Mouse (Mus musculus): ENCODE data around the gene Aes. TPM values are rescaled to one million over a fixed set of nuclear protein-coding genes. Genes with fewer than 3 reads are reported as not detected.

The Aes gene
- total RNA-seq, 2 experiments from 2014 or later: 900 to 948 TPM

DNA sequence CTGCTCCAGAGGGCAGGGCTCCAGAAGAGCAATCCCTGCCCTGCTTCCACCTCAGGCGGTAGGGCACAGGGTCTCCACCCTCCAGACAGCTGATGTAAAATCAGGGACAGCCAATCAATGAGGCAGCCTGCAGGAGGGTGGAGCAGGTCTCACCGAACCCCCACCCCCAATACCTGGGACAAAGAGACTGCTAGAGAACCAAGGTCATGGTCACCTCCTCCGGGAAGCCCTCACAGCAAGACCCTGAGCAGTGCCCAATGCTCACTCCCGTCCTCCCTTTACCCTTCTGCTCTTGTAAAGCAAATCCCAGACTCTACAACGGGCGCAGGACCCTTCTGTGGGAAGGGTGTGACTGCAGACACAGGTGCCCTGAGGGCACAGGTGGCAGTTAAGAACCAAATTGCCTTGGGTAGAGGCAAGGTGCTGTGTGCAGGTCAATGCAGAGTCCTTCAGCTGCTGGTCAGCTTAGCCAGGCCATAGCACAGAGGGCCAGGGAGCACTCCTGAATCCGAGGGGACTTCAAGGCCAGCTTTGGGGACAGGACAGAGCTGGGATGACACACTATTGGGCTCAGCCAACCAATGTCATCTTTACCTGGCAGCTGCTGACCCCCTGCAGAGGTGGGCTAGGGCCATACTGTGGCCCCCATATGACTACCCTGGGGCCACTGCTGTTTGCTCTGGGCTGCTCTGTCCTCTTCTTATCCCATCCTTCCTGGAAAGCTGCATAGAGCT is 16.4 kb upstream of the Aes start:
- no peak for DNase-seq
- intact Hi-C loops (cut with DNase I): loop anchor here (10.0 kb wide), 1 partner anchor 158 kb away; the partner anchor contains the start of genes Dohh, Gm48551 and Gm48552

DNA sequence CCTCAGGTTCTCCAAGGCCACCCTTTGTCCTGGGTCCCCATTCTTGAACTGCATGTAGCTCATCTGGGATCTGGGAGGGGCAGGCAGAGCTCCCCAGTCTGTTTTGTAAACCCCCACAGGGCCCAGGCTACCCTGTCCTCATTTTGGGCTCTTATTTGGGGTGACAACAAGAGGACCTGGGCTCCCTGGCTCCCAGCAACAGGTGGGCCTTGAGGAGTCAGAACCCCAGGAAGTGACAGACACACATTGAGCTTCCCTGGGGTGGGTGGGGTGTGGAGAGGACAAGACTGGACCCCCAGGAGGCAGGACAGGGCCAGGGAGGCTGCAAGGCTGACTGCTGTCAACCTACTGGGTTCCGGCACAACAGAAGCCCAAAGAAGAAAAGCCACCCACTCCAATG is 15.7 kb upstream of the Aes start:
- intact Hi-C loops (cut with DNase I): loop anchor here (10.0 kb wide), 1 partner anchor 159 kb away; the partner anchor contains the start of genes Dohh, Gm48551 and Gm48552

DNA sequence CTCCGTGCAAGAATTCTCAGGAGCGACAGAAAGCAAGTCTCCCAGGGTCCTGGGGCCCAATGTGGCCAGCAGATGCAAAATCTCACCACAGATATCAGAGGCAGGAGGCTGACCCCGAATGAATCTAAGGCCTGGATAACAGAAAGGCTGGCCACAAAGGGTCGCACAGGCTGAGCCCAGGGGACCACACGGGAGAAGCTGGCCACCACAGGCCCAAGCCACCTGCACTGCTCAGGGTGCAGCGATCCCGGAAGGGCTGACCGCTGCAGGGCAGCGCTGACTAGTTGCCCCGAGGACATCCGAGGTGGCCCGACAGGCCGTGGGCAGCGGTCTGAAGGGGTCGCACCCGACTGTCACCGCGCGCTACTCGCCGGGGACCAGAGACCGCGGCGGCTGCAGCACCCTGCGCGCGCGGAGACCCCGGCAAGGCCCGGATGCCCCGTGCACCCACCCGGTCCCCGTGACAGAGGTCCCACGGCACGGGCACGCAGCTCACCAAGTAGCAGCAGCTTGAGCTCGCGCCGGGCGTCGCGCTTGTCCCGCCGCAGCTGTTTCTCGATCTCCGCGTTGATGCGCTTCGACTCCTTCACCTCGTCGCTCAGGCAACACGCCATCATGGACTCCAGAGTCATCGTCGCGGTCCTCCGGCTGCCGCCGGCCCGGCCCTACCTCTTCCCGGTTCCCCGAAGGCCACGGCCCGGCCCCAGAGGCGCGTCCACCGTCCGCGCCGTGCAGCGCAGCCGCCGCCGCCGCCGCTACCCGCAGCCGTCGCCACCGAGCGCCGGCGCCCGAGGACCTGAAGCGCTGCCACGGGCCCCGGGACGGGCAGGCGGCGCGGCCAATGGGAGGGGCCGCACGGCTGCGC is 14.8 kb upstream of the Aes start:
- no peak for DNase-seq
- intact Hi-C loops (cut with DNase I): loop anchor here (10.0 kb wide), 1 partner anchor 160 kb away; the partner anchor contains the start of genes Dohh, Gm48551 and Gm48552

More for the DNA sequence above, 15.7 kb upstream of the Aes start:
- DNase-seq: no peak

DNA sequence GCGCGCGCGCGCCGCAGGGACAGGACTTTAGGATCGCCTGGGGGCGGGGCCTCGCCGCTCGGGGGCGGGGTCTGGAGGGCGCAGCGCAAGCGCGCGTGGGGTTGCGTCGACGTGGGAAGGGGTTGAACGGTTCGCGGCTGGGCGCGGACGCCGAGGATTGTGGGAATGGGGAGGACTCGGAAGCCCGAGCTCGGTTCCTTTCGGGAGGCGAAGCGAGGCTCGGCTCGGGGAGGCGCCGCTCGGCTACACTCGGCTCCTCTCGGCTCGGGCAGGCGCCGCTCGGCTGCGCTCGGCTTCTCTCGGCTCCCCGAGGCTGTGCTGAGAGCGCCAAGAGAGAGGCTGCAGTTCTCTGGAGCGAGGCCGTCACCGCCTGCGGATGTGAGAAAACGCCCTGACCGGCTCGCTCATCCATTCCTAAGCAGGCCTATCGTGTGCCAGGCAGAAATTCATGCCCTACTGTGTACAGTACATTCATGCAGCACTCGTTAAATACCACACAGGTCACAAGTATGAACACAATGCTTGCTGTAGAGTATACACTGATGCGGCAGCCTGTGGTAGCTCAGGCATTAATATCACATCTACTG is 14.0 kb upstream of the Aes start, which contains the start of gene Gna11:
Gene Gna11, minus strand, starts transcription at position 30 of the 587 bp plus-strand sequence.
- intact Hi-C loops (cut with DNase I): loop anchor here (10.0 kb wide), 1 partner anchor 160 kb away; the partner anchor contains the start of genes Dohh, Gm48551 and Gm48552

DNA sequence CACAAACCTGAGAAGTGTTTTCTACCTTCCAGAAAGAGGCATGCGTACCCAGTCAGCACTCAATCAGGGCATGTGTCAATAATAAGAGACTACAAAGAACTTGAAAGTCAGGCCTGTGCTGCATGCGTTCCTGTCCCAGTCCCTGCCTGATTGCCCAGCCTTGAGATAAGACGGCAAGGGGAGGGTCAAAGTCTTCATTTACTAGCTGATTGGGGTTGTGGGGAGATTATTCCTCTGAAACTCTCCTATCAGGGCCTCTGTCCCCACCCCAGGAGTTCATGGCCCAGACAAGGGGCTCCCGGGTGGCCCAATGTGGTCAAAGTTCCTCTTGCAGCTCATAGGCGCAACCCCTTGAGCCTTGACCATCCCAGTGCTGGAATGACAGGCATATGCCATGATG is 13.0 kb upstream of the Aes start:
- intact Hi-C loops (cut with DNase I): loop anchor here (10.0 kb wide), 1 partner anchor 162 kb away; the partner anchor contains the start of genes Dohh, Gm48551 and Gm48552

More for the DNA sequence above, 14.0 kb upstream of the Aes start, which contains the start of gene Gna11:
- DNase-seq: peak; percentile 100

DNA sequence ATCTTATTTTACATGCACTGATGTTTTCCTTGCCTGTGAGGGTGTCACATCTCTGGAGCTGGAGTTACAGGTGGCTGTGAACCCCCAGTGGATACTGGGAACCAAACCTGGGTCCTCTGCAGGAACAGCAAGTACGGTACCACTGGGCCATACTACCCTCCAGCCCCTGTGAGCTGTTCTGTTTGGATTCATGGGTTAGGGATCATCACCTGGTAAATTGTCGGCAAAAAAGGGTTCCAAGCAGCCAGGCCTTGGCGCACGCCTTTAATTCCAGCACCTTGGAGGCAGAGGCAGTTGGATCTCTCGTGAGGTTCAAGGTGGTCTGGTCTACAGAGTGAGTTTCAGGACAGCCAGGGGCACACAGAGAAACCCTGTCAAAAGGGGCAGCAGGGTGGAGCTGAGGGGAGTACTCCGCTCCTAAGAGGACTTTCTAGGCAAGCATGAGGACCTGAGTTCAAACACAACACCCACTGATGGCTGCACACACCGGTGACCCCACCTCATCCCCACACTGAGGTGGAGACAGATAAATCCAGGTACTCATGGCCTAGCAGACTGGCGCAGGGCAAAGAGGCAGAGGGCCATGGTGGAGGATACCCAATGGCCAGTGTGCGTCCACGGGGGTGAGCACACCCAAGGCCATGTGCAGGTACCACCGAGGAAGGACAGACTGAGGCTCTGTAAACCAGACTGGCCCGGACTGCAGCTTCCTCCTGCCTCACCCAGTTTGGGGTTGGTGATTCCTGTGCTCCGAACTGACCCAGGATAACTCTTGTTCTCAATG is 12.3 kb upstream of the Aes start:
- no peak for DNase-seq
- intact Hi-C loops (cut with DNase I): loop anchor here (10.0 kb wide), 1 partner anchor 162 kb away; the partner anchor contains the start of genes Dohh, Gm48551 and Gm48552

More for the DNA sequence above, 13.0 kb upstream of the Aes start:
- DNase-seq: no peak

DNA sequence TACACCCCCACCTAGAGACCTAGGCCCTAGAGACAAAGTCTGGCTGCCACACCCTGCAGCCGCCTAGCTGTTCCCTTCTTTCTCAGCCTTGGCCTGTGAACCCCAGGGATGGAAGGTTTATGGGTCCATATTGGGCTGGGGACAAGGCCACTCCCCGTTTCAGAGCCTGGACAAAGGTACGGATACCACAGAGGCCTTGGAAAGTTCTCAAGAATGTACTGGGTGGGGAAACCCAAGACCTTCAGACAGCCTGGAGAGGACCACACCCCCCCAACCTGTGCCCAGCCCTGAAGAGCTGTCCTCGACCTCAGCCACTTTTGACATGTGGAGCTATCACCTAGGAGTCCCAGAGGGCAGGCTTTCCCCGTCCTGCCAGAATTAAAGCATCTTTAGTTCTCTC is 10.3 kb upstream of the Aes start:
- no peak for DNase-seq
- intact Hi-C loops (cut with DNase I): loop anchor here (10.0 kb wide), 1 partner anchor 164 kb away; the partner anchor contains the start of genes Dohh, Gm48551 and Gm48552

DNA sequence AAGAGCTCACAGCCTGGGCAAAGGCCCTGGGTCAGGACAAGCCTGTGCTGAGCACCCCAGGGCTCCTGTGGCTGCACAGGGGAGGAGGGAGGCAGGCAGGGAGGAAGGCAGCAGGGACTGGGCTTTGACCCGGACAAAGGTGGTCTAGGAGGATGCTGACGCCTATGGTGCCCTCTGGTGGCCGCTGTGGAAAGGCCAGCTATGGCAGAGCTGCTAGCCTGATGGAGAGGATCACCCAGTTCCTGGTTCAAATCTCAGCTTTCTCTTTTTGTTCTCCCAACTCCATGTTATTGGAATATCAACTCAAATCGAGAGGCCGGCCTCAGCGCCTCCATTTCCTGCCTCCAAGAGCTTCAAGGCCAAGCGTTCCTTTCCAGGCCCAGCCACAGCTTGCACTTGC is 9.0 kb upstream of the Aes start:
- DNase-seq: peak; percentile 73 to 81

DNA sequence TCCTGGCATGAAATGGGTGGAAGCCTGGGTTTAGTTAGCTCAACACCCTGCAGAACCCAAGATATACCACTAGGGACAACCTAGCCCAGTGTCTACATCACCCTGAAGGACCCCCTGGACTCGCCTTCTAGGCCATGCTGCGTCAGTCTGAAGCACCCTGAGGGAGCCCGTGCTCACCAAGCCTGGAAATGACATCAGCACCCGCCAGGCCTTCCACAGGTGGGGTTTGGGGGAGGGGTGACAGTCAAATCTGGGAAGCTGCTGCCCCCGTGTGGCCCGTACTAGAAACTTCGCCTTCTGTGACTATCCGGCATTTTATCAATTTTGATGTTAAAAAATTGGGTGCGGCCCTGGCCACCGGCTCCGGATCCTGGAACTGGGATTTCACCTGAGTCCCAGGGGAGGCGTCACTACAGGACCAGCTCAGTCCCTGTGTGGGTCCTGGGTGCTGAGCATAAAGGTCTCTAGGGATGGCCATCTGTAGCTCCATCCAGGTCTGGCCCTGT is 7.6 kb upstream of the Aes start:
- intact Hi-C loops (cut with DNase I): loop anchor here (2.0 to 10.0 kb wide), 2 partner anchors 49 to 53 kb away; partner anchors contain the start of genes BC025920 and Tle6
- DNase-seq: peak; percentile 83 to 87

More for the DNA sequence above, 9.0 kb upstream of the Aes start:
- intact Hi-C loops (cut with DNase I): loop anchor here (2.0 to 10.0 kb wide), 2 partner anchors 47 to 55 kb away; partner anchors contain the start of genes BC025920 and Tle6

DNA sequence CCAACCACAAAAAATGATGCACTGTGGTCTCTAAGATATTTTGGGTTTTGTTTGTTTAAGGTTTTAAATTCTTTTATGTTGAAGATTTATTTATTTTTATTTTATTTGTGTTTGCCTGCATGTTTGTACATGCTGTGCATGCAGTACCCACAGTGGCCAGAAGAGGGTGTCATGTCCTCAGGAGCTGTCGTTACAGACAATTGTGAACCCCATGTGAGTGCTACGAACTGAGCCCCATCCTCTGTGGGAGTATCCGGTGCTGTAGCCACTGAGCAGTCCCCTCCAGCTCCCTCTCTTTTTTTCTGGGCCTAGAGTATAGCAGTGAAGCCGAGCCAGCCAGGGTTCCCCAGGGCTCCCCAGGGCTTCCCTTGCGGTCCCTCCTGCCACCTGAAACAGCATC is 6.1 kb upstream of the Aes start:
- no peak for DNase-seq
- intact Hi-C loops (cut with DNase I): loop anchor here (10.0 kb wide), 1 partner anchor 52 kb away; the partner anchor contains the start of genes BC025920 and Tle6

DNA sequence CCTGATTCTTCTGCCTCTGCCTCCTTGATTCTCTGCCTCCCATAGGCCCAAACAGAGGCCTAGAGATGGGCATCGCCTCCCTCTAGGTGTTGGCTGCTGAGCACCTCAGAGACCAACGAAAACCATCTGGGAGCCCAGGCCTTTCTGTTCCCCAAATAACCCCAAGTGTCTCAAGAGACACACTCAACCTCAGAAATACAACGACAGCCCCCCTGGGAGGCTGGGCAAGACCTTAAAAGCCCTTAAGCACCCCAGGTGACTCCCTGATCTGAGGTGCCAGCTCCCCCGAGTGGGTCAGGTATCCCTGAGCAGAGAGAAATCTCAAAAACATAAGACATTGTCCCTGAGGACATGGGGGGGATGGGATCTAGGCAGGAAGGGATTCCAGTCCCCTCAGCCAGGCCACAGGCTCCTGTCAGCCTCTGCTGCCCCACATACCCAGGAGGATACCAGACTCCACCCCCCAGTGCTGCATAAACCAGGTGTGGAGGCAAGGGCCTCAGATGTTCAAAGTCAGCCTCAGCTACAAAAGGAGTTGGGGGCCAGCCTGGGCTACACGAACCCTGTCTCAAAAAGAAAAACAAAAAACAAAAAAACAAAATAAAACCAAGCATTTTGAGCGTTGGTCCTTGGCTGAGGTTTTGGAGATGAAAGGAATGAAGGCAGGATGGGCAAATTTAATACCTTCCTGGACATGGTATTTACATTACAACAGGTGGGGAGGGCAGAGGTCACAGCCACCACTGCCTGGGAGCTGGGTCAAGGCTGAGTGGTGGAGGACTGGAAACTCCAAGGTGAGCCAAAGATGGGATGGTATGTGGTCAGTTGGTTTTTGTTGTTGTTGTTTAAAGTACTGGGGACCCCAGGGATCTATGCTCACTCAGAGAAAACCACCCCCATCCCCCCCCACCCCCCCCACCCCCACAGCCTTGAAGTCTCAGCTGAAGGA is 5.2 kb upstream of the Aes start:
- no peak for DNase-seq
- intact Hi-C loops (cut with DNase I): loop anchor here (10.0 kb wide), 1 partner anchor 51 kb away; the partner anchor contains the start of genes BC025920 and Tle6

DNA sequence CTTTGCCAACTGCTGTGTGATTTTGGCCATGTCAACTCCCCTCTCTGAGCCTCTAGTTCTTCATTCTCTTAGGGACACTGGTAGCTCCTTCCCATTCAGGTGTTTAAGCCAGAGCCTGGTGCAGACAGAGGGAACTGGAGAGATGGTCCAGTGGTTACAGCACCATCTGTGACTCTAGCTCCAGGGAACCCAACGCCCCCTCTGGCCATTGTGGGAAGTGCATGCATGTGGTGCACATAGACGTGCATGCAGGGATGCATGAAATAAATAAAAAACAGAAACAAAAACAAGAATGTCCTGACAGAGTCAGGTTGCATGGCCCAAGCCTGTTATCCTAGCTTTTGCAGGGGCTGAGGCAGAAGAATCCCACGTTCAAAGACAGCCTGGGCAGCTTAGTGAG is 3.0 kb upstream of the Aes start:
- DNase-seq: no peak
- intact Hi-C loops (cut with DNase I): loop anchor here (10.0 kb wide), 1 partner anchor 49 kb away; the partner anchor contains the start of genes BC025920 and Tle6

DNA sequence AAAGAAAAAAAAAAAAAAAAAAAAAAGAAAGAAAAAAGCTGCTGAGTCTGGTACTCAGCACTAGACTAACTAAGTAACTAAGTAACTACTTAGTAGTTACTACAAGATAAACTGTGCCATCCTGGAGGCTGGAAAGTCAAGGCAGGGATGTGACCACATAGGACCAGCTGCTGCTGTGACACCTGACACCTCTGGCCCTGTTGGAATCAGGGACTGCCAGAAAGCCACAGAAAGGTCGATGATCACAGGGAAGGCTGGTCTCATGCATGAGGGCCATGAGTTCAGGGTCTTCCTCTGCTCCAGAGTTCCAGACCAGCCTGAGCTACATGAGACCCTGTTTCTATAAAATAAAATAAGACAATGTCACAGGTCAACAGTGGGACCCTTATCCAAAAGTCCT is 1.8 kb upstream of the Aes start:
- no peak for DNase-seq
- intact Hi-C loops (cut with DNase I): loop anchor here (10.0 kb wide), 1 partner anchor 47 kb away; the partner anchor contains the start of genes BC025920 and Tle6

DNA sequence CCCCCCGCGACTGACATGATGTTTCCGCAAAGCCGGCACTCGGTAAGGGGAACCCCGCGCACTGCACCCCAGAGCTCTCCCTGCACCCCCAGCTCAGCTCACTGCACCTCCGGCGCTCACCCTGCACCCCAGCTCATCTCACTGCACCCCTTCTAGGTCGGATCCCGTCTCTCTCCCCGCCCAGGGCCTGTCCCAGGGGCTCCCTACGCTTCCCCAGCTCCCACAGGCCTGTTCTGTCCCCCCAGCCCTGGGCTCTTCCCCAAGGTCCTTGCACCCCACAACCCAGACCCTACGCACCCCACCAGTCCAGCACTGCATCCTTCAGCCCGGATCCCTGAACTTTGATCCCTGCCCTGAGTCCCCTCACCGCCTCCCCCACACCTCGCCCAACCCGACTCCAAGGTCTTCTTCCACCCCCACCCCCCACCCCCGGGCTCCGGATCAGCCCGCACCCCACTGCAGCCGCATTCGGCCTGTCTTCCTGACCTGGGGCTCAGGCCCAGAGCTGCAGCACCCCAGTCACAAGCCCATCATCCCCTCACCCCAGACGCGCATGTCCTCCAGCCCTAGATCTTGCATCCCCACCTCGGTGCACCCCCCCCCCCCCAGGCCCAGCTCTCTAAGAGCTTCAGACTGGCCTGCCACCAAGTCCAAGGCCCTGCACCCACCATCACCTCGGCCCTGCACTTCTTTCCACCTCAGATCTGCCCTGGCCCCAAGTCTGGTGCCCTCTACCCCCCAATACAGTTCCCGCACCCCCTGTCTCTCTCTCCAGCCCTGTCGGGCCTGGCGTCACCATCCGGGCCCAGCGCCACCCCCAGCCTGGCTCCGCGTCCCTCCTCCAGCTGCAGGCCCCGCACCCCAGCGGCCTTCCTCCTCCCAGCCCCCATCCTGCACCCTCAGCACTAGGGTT is 595 bp downstream of the Aes start:
- intact Hi-C loops (cut with DNase I): loop anchor here (10.0 kb wide), 1 partner anchor 45 kb away; the partner anchor contains the start of genes BC025920 and Tle6
- DNase-seq: peak; percentile 80 to 84

DNA sequence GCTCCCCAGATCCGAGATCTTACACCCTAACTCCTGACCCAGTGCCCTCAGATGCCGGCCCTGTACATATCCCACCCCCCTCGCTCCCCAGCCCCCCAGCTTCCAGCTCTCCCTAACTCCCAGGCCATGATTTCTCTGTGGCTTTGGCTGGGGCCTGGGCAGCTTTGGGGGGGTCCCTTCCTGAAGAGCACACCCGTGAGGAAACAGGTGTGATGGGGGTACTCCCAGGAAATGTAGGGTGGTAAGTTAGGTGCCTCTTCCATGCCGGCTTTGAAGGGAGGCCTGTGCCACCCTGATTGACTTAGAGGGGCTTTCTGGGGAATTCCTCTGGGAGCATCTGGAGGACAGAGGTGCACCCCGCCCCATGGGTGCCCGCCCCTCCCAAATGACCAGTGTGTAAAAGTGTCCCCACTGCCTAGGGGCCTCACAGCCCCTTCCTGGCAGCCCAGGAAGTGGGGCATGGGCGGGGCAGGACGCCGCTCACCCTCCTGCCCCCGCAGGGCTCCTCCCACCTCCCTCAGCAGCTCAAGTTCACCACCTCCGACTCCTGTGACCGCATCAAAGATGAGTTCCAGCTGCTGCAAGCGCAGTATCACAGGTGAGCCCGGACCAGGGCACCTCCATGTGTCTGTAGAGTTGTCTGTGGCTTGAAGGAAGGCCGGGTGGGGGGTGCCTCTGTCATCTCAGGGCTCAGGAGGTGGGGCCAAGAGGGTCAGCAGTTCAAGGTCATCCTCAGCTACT is 1.6 kb downstream of the Aes start:
- no peak for DNase-seq
- intact Hi-C loops (cut with DNase I): no loop called here

DNA sequence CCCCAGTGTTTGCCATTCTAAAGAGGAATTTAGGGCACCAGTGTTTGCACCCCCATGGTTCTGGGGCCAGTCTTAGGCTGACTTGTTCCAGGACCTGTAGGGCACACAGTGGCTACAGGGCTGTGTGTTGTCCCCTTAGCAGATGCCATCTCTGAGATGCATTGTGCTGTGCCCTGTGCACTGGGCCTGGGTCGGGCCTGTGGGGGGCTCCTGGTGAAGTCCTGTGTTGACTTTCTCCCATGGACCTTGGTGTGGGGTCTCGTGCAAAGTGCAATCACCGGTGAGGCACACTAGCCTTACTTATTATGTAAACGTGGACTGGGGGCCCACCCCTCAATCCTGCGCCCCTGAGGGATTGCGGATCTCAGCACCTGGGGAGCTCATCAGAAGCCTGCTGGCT is 3.1 kb downstream of the Aes start:
- DNase-seq: no peak
- intact Hi-C loops (cut with DNase I): no loop called here
